Mouse (Mus musculus) thymus, postnatal 25 days (tissue): ENCODE measurements around the gene Gm49358.

Experiments used
- DNase-seq: peaks from one replicate; pipeline ENCODE4 v3.0.0; 2022

Gene Gm49358

DNA sequence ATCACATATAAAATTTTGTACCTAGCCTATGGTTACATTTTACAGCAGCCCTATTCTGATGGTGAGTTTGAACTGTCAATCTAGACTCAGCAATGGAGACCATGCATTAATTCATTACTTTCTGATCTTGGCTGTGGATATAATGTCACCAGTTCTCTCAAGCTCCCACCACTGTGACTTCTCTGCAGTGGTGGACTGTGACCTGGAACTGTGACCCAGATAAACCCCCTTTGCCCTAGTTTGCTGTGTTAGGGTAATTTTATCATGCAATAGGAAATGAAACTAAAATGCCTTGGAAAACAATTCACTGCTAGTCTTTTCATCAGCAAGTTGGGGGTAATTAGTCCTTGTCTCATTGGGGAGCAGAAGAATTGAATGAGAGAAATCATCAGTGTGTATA is 117.7 kb downstream of the Gm49358 start:
- DNase-seq: no peak
